Mouse (Mus musculus): ENCODE data around the gene Traf3ip1. TPM values are rescaled to one million over a fixed set of nuclear protein-coding genes. Genes with fewer than 3 reads are reported as not detected.
"Not testable (repeated sequence)": the region's sequence is repeated elsewhere in the genome, so short reads cannot be mapped to it uniquely, and the experiment has no call there.

The Traf3ip1 gene
- total and polyA plus RNA-seq, 2 experiments from 2014 or later: 2.8 to 3.4 TPM

- no peak overlapping the region for H3K27ac ChIP-seq (ENCODE audit: low read depth)
- TF ChIP-seq CTCF (IDR thresholded peaks at IDR 0.05; ENCODE audit: low read depth) (no peak), EP300 (IDR thresholded peaks at IDR 0.05; ENCODE audit: low read depth) (no peak)
- 70% methylated on average over 4 of the region's 4 CpGs for WGBS
- H3K27me3 ChIP-seq (ENCODE audit: control insufficient read depth, insufficient read depth, low read length): no peaks in the 10 kb centered on the region
- DNase-seq (ENCODE audit: low spot score): no peak
- H3K9ac ChIP-seq (replicated peaks; ENCODE audit: low read depth, low read length): no peak overlapping the region
- no peaks in the 10 kb centered on the region for H3K36me3 ChIP-seq (replicated peaks; ENCODE audit: control insufficient read depth, insufficient read depth, low read length)
- no peaks in the 10 kb centered on the region for H3K9me3 ChIP-seq (replicated peaks; ENCODE audit: control insufficient read depth, low read length)
- ATAC-seq (ENCODE audit: insufficient read depth, low read depth): no peak
- H3K4me2 ChIP-seq (ENCODE audit: low read depth, low read length): no peak overlapping the region
- peaks cover 8% of the 10 kb centered on the region for H3K4me1 ChIP-seq (ENCODE audit: control insufficient read depth, insufficient read depth)
- no peak overlapping the region for H3K4me3 ChIP-seq (ENCODE audit: low read depth, low read length)
Measured at GRCm38 (mm10) chr1:91469888-91470419, 24.5 kb upstream of the Traf3ip1 start.

- H3K36me3 ChIP-seq (replicated peaks; ENCODE audit: control insufficient read depth, insufficient read depth, low read length); H3K27me3 ChIP-seq (ENCODE audit: control insufficient read depth, insufficient read depth, low read length); H3K4me1 ChIP-seq (ENCODE audit: control insufficient read depth, insufficient read depth); H3K27ac ChIP-seq (ENCODE audit: low read depth); H3K9me3 ChIP-seq (replicated peaks; ENCODE audit: control insufficient read depth, low read length); ATAC-seq (ENCODE audit: insufficient read depth, low read depth); H3K4me3 ChIP-seq (ENCODE audit: low read depth, low read length); H3K9ac ChIP-seq (replicated peaks; ENCODE audit: low read depth, low read length); DNase-seq (ENCODE audit: low spot score); H3K4me2 ChIP-seq (ENCODE audit: low read depth, low read length): not testable (repeated sequence)
- 95% methylated on average over 8 of the region's 13 CpGs for WGBS
Measured at GRCm38 (mm10) chr1:91478145-91478544, 16.3 kb upstream of the Traf3ip1 start.

- ATAC-seq (ENCODE audit: insufficient read depth, low read depth) (no peak), DNase-seq (ENCODE audit: low spot score) (no peak)
- TF ChIP-seq EP300 (IDR thresholded peaks at IDR 0.05; ENCODE audit: low read depth) (no peak), CTCF (IDR thresholded peaks at IDR 0.05; ENCODE audit: low read depth) (no peak)
- WGBS: 98% methylated on average over 1 of the region's 1 CpGs
- no peaks in the 10 kb centered on the region for H3K27me3 ChIP-seq (ENCODE audit: control insufficient read depth, insufficient read depth, low read length)
- H3K4me3 ChIP-seq (ENCODE audit: low read depth, low read length): no peak overlapping the region
- H3K4me2 ChIP-seq (ENCODE audit: low read depth, low read length): no peak overlapping the region
- H3K4me1 ChIP-seq (ENCODE audit: control insufficient read depth, insufficient read depth): peaks cover 5% of the 10 kb centered on the region; the same call in 1 of the 2 replicates
- no peak overlapping the region for H3K27ac ChIP-seq (ENCODE audit: low read depth)
- H3K9ac ChIP-seq (replicated peaks; ENCODE audit: low read depth, low read length): no peak overlapping the region
- H3K36me3 ChIP-seq (replicated peaks; ENCODE audit: control insufficient read depth, insufficient read depth, low read length): no peaks in the 10 kb centered on the region
- no peaks in the 10 kb centered on the region for H3K9me3 ChIP-seq (replicated peaks; ENCODE audit: control insufficient read depth, low read length)
Measured at GRCm38 (mm10) chr1:91478958-91479357, 15.5 kb upstream of the Traf3ip1 start.

- ATAC-seq (ENCODE audit: insufficient read depth, low read depth): peak; percentile 29; the same call in 1 of the 2 replicates
- H3K4me3 ChIP-seq (ENCODE audit: low read depth, low read length): no peak overlapping the region
- H3K9me3 ChIP-seq (replicated peaks; ENCODE audit: control insufficient read depth, low read length): no peaks in the 10 kb centered on the region
- no peaks in the 10 kb centered on the region for H3K36me3 ChIP-seq (replicated peaks; ENCODE audit: control insufficient read depth, insufficient read depth, low read length)
- TF ChIP-seq CTCF (IDR thresholded peaks at IDR 0.05; ENCODE audit: low read depth) (no peak), EP300 (IDR thresholded peaks at IDR 0.05; ENCODE audit: low read depth) (no peak)
- peak overlapping the region; percentile 43; the same call in 1 of the 2 replicates for H3K27ac ChIP-seq (ENCODE audit: low read depth)
- no peak for DNase-seq (ENCODE audit: low spot score)
- no peak overlapping the region for H3K9ac ChIP-seq (replicated peaks; ENCODE audit: low read depth, low read length)
- H3K4me2 ChIP-seq (ENCODE audit: low read depth, low read length): no peak overlapping the region
- peaks cover 5% of the 10 kb centered on the region; the same call in 1 of the 2 replicates for H3K4me1 ChIP-seq (ENCODE audit: control insufficient read depth, insufficient read depth)
- 37% methylated on average over 7 of the region's 7 CpGs for WGBS
- no peaks in the 10 kb centered on the region for H3K27me3 ChIP-seq (ENCODE audit: control insufficient read depth, insufficient read depth, low read length)
Measured at GRCm38 (mm10) chr1:91482616-91483211, 11.7 kb upstream of the Traf3ip1 start.

GRCm38 (mm10) chr1:91483304-91484010 is 11.0 kb upstream of the Traf3ip1 start:
- H3K9ac ChIP-seq (replicated peaks; ENCODE audit: low read depth, low read length): no peak overlapping the region
- H3K9me3 ChIP-seq (replicated peaks; ENCODE audit: control insufficient read depth, low read length): no peaks in the 10 kb centered on the region
- DNase-seq (ENCODE audit: low spot score) (peak; percentile 86), ATAC-seq (ENCODE audit: insufficient read depth, low read depth) (peak; percentile 89)
- H3K4me2 ChIP-seq (ENCODE audit: low read depth, low read length): no peak overlapping the region
- no peak overlapping the region for H3K4me3 ChIP-seq (ENCODE audit: low read depth, low read length)
- no peak overlapping the region for H3K27ac ChIP-seq (ENCODE audit: low read depth)
- no peak for TF ChIP-seq EP300 (IDR thresholded peaks at IDR 0.05; ENCODE audit: low read depth)
- peak; percentile 91 for TF ChIP-seq CTCF (IDR thresholded peaks at IDR 0.05; ENCODE audit: low read depth)
- WGBS: 20% methylated on average over 10 of the region's 10 CpGs
- H3K27me3 ChIP-seq (ENCODE audit: control insufficient read depth, insufficient read depth, low read length): no peaks in the 10 kb centered on the region
- H3K4me1 ChIP-seq (ENCODE audit: control insufficient read depth, insufficient read depth): peaks cover 5% of the 10 kb centered on the region; the same call in 1 of the 2 replicates
- H3K36me3 ChIP-seq (replicated peaks; ENCODE audit: control insufficient read depth, insufficient read depth, low read length): no peaks in the 10 kb centered on the region
